Mouse (Mus musculus) adipocyte (in vitro differentiated cells): ENCODE measurements at regions not wholly inside any gene's neighbourhood (a gene's known extent, or its start where the extent isn't known, plus 50 kb on each side); places are given as distances from the start of the nearest gene placed in this dataset.

ENCODE experiments used
- DNase-seq: peaks from one replicate; pipeline ENCODE4 v3.0.0-alpha.2; 2016; ENCODE audit warnings: low spot score

- no peak for DNase-seq
Measured at GRCm38 (mm10) chrX:115359111-115359510, 451.7 kb downstream of the Ube2dnl2 start.

DNA sequence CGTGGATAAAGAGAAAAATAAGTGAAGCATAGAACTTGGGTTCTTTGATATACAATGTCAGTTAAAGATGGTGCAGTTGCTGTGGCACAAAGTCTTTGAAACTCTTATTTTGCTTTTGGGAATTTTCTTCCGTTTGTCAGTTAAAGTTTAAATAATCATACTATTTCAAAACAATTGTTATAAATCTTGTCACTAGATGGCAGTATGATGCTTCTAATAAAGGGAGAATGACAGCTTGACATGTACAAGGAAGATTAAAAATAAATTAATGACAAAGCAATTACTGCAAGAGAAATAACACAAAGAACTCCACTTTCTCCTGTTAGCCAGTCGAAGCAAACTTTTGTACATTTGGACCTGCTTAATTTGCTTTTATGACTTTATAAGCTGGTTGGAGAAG is 489.0 kb downstream of the Ube2dnl2 start:
- DNase-seq, result peak; percentile 8
